Mouse (Mus musculus): ENCODE measurements around the gene Arl6ip1.
"Not testable (repeated sequence)": the region's sequence is repeated elsewhere in the genome, so short reads cannot be mapped to it uniquely, and the experiment has no call there.

The Arl6ip1 gene

DNA sequence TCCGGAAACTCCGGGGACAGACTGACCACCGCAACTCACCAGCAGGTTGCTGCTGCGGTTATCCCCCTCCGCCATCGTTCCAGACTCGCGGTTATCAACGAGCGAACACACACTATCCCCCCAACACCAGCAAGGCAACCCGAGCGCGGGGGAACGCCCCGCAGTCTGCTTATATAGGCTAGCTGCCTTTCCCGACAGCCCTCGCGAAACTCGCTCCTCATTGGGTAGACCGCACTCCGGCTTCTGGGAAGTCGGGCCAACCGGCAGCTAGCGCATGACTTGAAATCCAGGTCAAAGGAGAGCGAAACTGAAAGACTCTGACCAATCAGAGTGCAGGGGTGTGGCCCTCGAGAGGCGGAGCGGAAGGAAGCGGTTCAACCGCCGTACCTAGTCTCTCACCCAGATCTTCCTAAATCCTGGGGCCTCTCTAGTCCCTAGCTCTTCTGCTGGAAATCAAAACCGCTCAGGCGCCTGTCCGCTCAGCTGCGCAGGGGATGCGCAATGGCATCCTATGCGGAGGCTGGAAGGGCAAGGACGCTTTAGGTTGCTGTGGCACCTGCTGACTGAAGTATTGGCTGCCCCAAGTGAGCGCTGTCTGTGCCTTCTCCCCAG, at the start of gene Arl6ip1:
Gene Arl6ip1, minus strand, starts transcription at position 233 of the 612 bp plus-strand sequence.
- peak; percentile 92 for DNase-seq (ENCODE audit: low spot score)

DNA sequence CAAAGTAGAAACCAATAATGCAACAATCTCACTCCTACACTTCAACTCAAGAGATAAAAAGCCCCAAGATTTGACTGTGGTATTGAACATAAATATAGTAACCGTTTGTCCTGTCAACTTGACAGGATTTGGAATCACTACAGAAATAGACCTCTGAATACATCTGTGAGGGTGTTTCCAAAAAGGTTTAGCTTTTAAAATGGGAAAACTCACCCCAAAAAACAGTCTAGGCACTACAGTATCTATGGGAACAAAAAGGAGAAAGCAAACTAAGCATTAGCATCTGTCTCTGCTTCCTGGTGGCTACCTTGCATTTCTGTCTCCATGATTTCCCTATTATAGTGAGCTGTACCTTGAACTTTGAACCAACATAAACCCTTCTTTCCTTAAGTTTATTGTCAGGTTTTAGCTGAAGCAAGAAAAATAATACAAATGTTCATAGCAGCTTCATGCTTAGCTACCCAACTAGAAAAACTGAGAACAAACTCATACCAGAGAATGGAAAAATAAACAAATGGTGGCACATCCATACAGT, 46.4 kb upstream of the Arl6ip1 start:
- no peak for DNase-seq (ENCODE audit: low spot score)

- not testable (repeated sequence) for DNase-seq (ENCODE audit: low spot score)
Observed at GRCm38 (mm10) chr7:118170125-118170524, 40.7 kb upstream of the Arl6ip1 start.

DNA sequence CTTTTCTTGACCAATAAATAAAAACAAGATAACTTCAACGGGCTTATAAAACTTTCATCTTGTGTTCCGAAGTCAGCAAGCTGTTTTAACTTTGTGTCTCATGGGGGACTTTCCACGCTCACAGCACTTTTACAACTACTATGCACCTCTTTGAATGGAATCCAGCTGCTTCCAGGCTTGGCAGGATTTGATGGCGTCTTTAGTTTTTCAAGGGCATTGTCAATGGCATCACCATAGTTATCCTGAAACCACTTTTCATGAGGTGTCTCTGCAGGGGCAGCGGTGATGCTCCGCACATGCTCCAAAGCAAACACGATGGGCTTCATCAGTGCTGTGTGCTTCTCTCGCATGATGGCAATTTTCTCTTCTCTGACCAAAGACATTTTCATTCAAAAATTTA, 33.5 kb upstream of the Arl6ip1 start:
- DNase-seq (ENCODE audit: low spot score), result no peak

DNA sequence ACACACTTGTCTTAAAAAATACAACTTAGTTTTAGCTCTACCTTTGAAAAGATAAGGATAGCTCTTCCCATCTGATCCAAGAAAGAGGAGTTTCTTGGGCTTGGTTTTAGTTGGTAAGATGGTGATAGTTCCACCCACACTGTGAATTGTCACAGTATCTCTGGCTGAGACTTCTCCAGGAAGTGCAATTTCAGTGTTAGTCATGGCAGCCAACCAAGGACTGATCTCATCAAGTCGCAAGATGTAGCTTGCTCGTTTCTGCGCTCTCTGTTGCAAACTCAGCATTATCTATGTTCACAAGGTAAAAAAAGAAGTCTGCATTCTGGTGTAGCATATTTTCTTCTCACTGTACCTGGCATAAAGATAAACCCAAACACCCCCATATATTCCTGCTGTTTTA, 30.7 kb upstream of the Arl6ip1 start:
- no peak for DNase-seq (ENCODE audit: low spot score)

DNA sequence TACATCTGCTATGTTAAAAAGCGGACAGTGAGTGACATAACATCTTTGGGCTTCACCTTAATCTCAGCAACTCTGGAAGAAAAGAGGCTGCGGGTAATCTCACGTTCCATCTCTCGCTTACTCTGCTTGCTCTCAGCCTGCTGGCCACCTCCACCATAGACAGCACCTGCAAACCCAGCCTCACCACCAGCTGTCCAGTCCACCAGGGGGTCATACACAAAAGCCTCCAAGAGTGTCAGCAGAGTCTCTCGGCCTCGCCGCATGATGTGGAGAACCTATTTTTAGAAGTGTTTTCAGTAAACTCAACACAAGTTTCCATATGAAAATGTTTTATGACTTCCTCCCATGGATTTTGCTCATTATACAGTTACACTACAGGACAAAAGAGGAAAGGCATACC, 27.0 kb upstream of the Arl6ip1 start:
- no peak for DNase-seq (ENCODE audit: low spot score)

GRCm38 (mm10) chr7:118154150-118154549, 24.7 kb upstream of the Arl6ip1 start:
- DNase-seq (ENCODE audit: low spot score), result no peak

DNA sequence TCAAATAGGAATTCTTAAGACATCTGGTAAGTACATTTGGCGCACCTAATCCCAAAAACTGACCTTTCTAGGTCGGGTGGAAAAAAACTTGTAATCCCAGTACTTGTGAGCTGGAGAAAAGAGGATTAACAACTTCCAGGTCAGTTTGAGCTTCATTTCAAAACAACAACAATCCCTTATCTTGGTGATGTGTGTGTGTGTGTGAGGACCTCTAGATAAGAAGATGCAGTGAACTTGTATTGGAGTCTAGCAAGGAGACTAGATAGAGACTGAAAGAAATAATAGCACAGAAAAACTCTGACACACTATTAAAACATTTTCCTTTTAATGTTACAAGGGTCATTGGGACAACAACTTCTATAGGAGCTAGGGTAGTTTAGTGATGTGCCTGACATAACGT, 14.1 kb upstream of the Arl6ip1 start:
- DNase-seq (ENCODE audit: low spot score), result no peak

- DNase-seq (ENCODE audit: low spot score), result no peak
Observed at GRCm38 (mm10) chr7:118143123-118143522, 13.7 kb upstream of the Arl6ip1 start.

DNA sequence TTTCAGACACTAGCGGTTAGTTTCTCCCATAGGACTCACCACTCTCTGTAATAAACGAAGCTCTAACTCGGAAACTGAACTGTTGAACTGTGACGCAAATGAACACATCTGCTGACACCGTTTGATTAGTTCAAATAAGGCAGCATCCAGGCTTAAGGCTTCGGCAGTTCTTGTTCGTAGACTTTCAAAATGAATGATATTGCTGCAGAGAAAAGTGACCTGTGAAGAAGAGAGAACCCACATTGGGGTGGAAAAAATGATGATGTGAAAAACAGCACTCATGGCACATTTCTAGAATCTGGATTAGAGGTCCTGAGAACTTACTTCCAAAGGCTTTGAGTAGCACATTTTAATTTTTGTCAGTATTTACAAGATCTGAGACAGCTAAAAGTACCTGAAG, 11.8 kb upstream of the Arl6ip1 start:
- no peak for DNase-seq (ENCODE audit: low spot score)

GRCm38 (mm10) chr7:118135128-118135527, 5.7 kb upstream of the Arl6ip1 start:
- no peak for DNase-seq (ENCODE audit: low spot score)

DNA sequence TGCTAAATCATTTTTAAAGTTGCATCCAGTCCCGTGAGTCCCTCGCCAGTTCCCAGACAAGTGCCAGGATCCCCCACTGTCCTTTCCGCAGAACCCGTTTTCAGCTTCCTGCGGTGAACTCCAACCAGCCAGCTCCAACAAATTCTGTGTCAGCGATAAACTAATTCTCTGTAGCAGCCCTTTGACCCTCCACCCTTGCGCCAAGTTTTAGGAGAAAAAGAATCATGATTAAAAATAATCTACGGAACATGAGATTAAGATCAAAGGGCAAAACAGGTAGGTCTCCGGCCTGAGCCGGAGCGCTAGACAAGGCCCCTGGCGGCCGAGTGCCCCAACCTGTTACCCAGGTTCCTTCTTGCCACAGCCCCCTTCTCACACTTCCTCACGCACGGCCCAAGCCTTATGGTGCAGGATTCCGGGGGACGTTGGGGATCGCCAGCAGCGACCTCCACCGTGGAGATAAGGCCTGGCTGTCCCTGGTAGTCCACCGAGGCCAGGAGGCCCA, 485 bp downstream of the Arl6ip1 start:
- no peak for DNase-seq (ENCODE audit: low spot score)

- DNase-seq (ENCODE audit: low spot score), result no peak
Observed at GRCm38 (mm10) chr7:118126219-118126875, 3.1 kb downstream of the Arl6ip1 start.

DNA sequence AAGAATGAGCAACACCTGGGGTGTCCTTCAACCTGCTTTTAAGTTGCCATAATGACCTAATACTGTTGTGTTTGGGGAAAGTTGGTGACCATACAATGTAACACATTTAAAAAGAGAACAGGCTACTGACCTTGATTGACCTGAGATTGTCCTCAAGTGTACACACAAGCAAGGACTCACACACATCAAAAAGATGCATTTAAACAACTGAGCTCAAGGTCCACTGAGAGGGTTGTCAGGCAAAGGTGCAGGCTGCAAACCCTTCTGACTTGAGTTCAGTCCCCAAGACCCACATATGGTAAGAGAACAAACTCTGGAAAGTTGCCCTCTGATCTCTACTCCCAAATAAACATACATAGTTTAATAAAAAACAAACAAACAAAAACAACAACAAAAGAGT, 3.7 kb downstream of the Arl6ip1 start:
- DNase-seq (ENCODE audit: low spot score), result no peak

DNA sequence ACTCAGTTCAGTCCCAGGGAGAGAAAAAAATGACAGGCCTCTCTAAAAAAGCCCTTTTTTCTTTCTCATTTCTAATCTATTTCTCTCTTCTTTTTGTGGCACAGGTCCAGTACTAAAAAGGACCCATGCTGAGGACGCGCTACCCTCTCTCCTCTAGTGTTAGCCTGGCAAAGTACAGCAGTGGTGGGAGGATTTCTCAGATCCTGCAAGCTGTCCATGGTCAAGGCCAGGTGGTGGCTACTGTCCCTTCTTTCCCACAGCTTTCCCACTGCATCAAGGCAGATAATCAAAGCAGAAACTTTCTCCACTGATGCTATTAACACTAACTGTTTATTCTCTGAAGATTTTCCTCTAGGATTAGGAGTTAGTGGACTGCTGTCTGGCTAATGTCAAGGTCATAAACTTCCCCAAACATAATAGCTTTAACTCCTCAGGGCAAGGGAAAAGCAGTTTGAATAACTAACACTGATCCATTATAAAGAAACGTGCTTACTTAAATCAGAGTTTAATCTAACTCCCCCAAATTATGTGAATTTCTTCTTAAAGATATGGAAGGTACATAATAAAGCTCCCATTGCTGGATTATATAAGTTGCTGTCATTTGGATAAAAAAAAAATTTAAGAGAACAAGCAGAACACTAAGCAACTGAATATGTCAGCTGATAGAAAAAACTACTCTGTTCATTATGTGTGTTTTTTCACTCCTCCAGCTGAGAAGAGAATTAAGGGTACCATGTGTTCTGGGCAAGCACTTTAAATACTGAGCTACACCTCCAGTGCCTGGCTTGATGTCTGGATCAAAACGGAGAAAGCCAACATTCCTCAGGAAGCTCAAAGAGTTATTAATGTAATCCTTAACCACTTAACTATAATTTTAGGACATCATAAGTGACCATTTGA, 5.7 kb downstream of the Arl6ip1 start:
- no peak for DNase-seq (ENCODE audit: low spot score)

- no peak for DNase-seq (ENCODE audit: low spot score)
Observed at GRCm38 (mm10) chr7:118122235-118122634, 7.2 kb downstream of the Arl6ip1 start.

DNA sequence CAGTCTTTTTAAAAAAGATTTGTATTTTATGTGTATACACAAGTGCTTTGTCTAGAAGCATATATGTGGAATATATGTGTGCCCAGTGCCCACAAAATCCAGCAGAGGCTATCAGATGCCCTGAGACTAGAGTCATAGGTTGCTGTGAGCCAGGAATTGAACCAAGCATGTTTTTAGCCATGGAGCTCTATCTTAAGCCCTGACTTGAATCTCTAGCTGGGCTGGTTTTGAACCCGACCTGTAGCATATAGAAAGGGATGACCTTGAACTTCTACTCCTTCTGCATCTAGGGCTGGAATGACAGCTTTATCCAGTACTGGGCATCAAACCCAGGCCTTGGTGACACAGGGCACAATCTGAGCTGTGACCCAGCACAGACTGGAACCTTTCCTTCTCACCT, 8.8 kb downstream of the Arl6ip1 start:
- DNase-seq (ENCODE audit: low spot score), result no peak

GRCm38 (mm10) chr7:118119946-118120345, 9.5 kb downstream of the Arl6ip1 start:
- DNase-seq (ENCODE audit: low spot score), result no peak

GRCm38 (mm10) chr7:118119142-118119541, 10.3 kb downstream of the Arl6ip1 start:
- no peak for DNase-seq (ENCODE audit: low spot score)

DNA sequence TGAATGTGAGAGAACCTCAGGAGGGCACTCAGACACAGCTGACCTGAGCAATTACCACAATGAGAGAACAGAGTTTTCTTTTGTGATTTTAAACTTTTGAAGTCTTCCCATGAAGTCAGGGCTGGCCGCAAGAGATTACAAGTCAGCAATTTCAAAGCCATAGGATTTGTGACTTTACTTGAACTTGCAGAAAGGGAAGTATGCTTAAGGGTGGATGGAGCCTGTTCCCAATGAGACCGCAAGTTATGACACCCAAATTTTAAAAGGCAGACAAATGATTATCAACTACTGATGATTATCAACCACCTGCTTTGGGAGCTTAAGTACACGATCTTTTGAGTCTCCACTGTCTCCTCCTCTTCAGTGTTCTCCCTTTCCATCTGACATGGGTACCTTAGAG, 11.0 kb downstream of the Arl6ip1 start:
- no peak for DNase-seq (ENCODE audit: low spot score)

- DNase-seq (ENCODE audit: low spot score), result no peak
Observed at GRCm38 (mm10) chr7:118117539-118118210, 11.8 kb downstream of the Arl6ip1 start.

All from ovary, postnatal 14 days (tissue).